ENCODE assay signal across 11 mouse cellular contexts in the genomic region with DNA sequence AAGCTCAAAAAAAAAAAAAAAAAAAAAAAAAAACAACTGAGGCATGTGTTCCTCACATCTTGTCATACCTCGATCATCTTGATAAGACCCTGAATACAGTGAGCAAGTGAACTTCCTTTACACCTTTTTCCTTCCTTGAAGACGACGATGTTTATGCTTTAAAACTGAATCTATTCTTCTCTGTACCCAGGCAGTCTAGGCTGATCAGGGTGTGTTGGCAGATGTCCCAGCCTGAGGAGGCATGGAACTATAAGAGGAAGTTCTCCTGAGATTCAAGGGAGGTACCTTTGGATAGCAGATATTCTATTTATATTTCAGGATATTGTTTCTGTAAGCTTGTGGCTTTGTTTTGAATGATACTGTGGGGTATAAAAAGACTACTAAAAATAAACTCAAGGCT. TPM values are rescaled to one million over a fixed set of nuclear protein-coding genes. Genes with fewer than 3 reads are reported as not detected.
DNase-seq lines count a peak whose midpoint lies in the region; ATAC-seq lines count a peak whose summit lies in the region.
"Had no signal": no experiment of that assay in that cellular context is flagged by ENCODE, and none has a peak within 500 bp of the region (broad histone marks: within the 10 kb centered on the region; RNA-seq: fewer than 3 reads in every experiment).

No protein-coding gene starts in this region.

- 49% methylated on average over 3 of the region's 3 CpGs for WGBS in stomach, embryonic 16.5 days

- peaks cover 10% of the 10 kb centered on the region; the same call in 1 of the 2 replicates for H3K9me3 ChIP-seq in stomach, embryonic 16.5 days (replicated peaks; ENCODE audit: control insufficient read depth, low read length)

- peak; percentile 52; the same call in 1 of the 2 replicates for ATAC-seq in frontal cortex, adult (ENCODE audit: low TSS enrichment)
- peak; percentile 44; the same call in 1 of the 2 replicates for ATAC-seq in stomach, embryonic 16.5 days (ENCODE audit: insufficient read depth, low FRiP score)

- H3K27ac ChIP-seq in stomach, embryonic 16.5 days (ENCODE audit: low read length): no peak overlapping the region
- H3K27ac ChIP-seq: embryonic facial prominence, embryonic 15.5 days; hindbrain, embryonic 14.5 days had no signal

- H3K4me1 ChIP-seq in stomach, embryonic 16.5 days (ENCODE audit: control insufficient read depth, insufficient read depth, low read length): no peaks in the 10 kb centered on the region
- H3K4me1 ChIP-seq: embryonic facial prominence, embryonic 15.5 days had no signal

- H3K4me3 ChIP-seq in stomach, embryonic 16.5 days (replicated peaks; ENCODE audit: low read length): no peak overlapping the region
- H3K4me3 ChIP-seq: embryonic facial prominence, embryonic 15.5 days had no signal

- H3K9ac ChIP-seq in stomach, embryonic 16.5 days (ENCODE audit: low read length): no peak overlapping the region
- H3K9ac ChIP-seq: embryonic facial prominence, embryonic 15.5 days; hindbrain, embryonic 14.5 days had no signal

- H3K27me3 ChIP-seq in stomach, embryonic 16.5 days (ENCODE audit: control insufficient read depth, insufficient read depth, low read length): no peaks in the 10 kb centered on the region
- H3K27me3 ChIP-seq: embryonic facial prominence, embryonic 15.5 days had no signal

- DNase-seq in frontal cortex, postnatal 10 days (ENCODE audit: low spot score in 2 of 2): no peak
- peak; percentile 29 to 31 for DNase-seq in right cerebral cortex, adult 2 months (ENCODE audit: low spot score in 2 of 2)
- no peak for DNase-seq in right cerebral cortex, postnatal 25 days
- peak; percentile 53 to 58 for DNase-seq in kidney, postnatal 25 days
- no peak for DNase-seq in B cell, adult 2 months
- no peak for DNase-seq in cerebellum, adult 9-10 months
- DNase-seq: liver had no signal

- H3K36me3 ChIP-seq in stomach, embryonic 16.5 days (ENCODE audit: control insufficient read depth, insufficient read depth, low read length): peaks cover 13% of the 10 kb centered on the region

- H3K4me2 ChIP-seq in stomach, embryonic 16.5 days (ENCODE audit: low read depth, low read length): no peak overlapping the region
- H3K4me2 ChIP-seq: embryonic facial prominence, embryonic 15.5 days; hindbrain, embryonic 14.5 days had no signal

RNA-seq across cellular contexts. Expression of gene Ppp2r3d, which starts 1.4 kb away (rescaled TPM):
- polyA plus RNA-seq in stomach, embryonic 16.5 days (2015; fragmentation: Nextera tagmentation; extraction: Ambion mirVana): 81.1 and 86.7 TPM in 2 replicates

RNA-seq across cellular contexts. Expression of gene Gm21836, which starts 15.5 kb away (rescaled TPM):
- polyA plus RNA-seq in stomach, embryonic 16.5 days (2015; fragmentation: Nextera tagmentation; extraction: Ambion mirVana): not detected in 2 replicates
- polyA plus RNA-seq: embryonic facial prominence, embryonic 15.5 days; hindbrain, embryonic 14.5 days had no signal

Comparison
In these comparisons a context has a peak if more than half of its experiments do, and no peak if none do; other contexts are left out.
1. DNase-seq: peak in right cerebral cortex, adult 2 months (2 of 2) and kidney, postnatal 25 days (2 of 2); none in frontal cortex, postnatal 10 days (0 of 2), right cerebral cortex, postnatal 25 days (single experiment), B cell, adult 2 months (0 of 2) and cerebellum, adult 9-10 months (single experiment).